Mouse (Mus musculus) adrenal gland, adult 18-20 months (tissue): ENCODE results near the gene Gm436. TPM values are rescaled to one million over a fixed set of nuclear protein-coding genes. Genes with fewer than 3 reads are reported as not detected.

Experiments used
- DNase-seq, 2 experiments: peaks; one replicate each; pipeline ENCODE4 v3.0.0; 2021 to 2022; ENCODE audit warnings: low spot score in 2 of 2
- long read RNA-seq, 2 experiments: library from polyadenylated mRNA; stranded (forward); transcript quantifications; one replicate each; pipeline ENCODE4 v2.0.0; 2021
- total RNA-seq, 2 experiments: library from RNA; stranded (reverse); gene quantifications; 1 replicate in 1 of 2; 2 replicates in 1 of 2; pipeline ENCODE4 v1.2.3; 2021

Gene Gm436
- not detected for total RNA-seq
- long read RNA-seq, experiment 1, result 0 reads
- long read RNA-seq, experiment 2, result 0 reads

DNA sequence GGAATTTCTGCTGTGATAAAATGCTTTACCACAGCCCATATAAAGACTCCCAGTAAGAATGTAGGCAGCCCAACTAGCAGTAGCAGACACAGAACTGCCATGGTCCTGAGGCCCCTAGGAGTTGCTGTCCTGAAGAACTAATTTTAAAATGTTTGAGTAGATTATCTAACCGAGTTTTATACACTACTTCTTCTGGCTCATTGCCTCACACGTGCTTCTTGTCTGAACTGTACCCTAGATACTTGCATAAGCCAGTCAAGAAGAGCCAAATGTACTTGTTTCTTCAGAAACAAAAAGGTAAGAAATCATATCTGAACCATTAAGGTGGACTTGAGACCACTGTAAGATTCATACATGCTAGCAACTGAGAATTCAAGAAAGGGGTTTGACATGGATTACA, at the start of gene Gm436:
TSS of gene Gm436 (minus strand) at position 101 of the 400 bp plus-strand sequence.
- no peak for DNase-seq

DNA sequence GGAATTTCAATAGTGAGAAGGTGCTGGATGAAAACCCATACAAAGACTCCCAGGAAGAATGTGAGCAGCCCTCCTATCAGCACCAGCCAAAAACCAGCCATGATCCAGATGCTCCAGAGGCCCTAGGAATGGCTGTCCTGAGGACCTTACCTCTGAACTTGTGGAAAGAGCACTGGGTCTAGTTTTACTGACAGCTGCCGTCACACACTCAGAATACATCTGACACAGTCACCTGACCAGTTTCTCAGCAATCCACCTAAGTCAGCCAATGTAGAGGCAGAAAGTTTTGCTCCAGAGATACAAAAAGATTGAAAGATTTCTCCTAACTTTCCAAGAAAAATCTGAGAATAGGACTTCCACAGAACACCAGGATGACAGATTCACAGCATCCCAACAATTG, 35.1 kb upstream of the Gm436 start, which contains the start of gene Gm13178:
TSS of gene Gm13178 (minus strand) at position 101 of the 400 bp plus-strand sequence.
- DNase-seq, result no peak

DNA sequence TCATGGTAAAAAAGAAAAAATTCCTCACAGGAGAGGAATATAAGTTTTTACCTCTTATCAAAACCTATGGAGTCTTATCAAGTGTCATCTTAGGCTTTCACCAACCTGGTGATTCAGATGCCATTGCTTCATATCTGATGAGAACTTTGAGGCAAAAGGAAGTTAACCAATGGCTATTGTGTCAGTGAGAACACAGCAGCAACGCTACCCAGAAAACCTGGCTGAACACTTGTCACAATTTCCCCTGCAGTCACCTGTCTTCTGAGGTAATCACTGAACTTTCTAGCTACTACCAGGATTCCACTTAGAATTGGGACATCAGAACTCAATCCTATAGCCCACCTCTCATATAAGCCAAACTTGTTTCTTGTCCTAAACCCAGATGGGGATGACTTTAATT, 33.5 kb upstream of the Gm436 start:
- DNase-seq, result no peak

DNA sequence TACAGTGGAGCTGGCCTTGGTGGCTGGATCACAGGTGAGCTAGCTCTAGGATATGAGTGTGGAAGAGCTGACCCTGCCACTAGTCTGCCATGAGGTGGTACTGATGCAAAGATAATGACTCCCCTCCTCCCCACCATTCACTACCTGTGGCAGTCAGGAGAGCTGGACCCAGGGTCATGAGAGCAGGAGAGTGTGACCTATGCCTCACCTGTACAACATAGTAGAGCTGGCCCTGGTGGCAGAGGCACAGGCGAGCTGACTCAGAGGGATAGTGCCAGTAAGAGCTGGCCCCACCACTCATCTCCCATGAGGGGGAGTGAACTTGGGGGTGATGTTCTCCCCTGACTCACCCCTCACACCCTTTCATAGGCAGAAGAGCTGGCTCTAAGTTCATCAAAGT, 32.1 kb upstream of the Gm436 start:
- DNase-seq, result no peak

DNA sequence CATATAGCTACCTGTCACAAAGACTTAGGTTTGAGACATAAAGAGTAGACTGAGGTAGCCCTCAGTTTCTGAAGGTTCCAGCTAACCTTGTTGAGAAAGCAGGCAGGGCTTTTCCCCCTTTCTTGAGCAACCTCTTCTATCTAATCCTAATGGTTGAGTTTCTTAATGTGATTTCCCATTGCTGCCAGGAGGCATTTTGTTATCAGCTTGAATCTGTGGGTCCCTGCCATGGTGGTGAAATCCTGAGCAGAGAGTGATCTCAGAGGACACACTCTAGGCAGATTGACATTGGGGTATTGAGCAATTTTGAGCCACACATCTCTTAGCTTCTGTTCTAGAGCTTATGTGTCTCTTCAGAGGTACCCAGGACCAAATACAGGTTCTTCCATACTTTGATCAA, 47.9 kb downstream of the Gm436 start:
- DNase-seq, result no peak

Other genes with a start within 250 kb of the Gm436 start
- gene 1700012P22Rik, start 247.6 kb downstream of the Gm436 start, total RNA-seq, result not detected
- not detected for gene Gm9944, start 233.1 kb downstream of the Gm436 start, total RNA-seq
- gene Aadacl3, start 222.6 kb downstream of the Gm436 start, total RNA-seq, result not detected
- gene 9430007A20Rik, start 166.5 kb downstream of the Gm436 start, total RNA-seq, result not detected
- gene Gm13124, start 121.2 kb downstream of the Gm436 start, total RNA-seq, result not detected
- not detected for gene Aadacl4, start 72.7 kb downstream of the Gm436 start, total RNA-seq
- under 1 TPM in 1 of 2 experiments, not detected in 1; 0.30 TPM for gene Gm13178, start 35.0 kb upstream of the Gm436 start, total RNA-seq
- not detected for gene Gm438, start 100.2 kb upstream of the Gm436 start, total RNA-seq
- 100 to 1,000 TPM; 101 to 111 TPM for gene Dhrs3, start 206.5 kb upstream of the Gm436 start, total RNA-seq